Mouse (Mus musculus) thymus, adult 2 months (tissue): ENCODE results near the gene Neurod2. TPM values are rescaled to one million over a fixed set of nuclear protein-coding genes. Genes with fewer than 3 reads are reported as not detected.

Experiments used
- DNase-seq: peaks from one replicate; pipeline ENCODE4 v3.0.0; 2021
- H3K27ac ChIP-seq: fragments of 200-500 bp; 2 replicates; pipeline ENCODE4 v1.5.1; 2012; ENCODE audit warnings: low read length, control low read depth; ENCODE audit not compliant: control insufficient read depth, insufficient read depth
- H3K27me3 ChIP-seq: fragments of 200-500 bp; 2 replicates; pipeline ENCODE4 v1.6.1; 2012; ENCODE audit warnings: mild to moderate bottlenecking, low read length, moderate library complexity, mixed read lengths; ENCODE audit not compliant: control insufficient read depth, insufficient read depth
- H3K36me3 ChIP-seq: fragments of 200-500 bp; 2 replicates; pipeline ENCODE4 v1.6.1; 2012; ENCODE audit warnings: mild to moderate bottlenecking, low read length, moderate library complexity; ENCODE audit not compliant: control insufficient read depth, insufficient read depth
- H3K4me1 ChIP-seq: fragments of 200-500 bp; replicated peaks from 2 replicates; pipeline ENCODE4 v1.6.1; 2012; ENCODE audit warnings: low read length; ENCODE audit not compliant: control insufficient read depth, insufficient read depth
- H3K4me3 ChIP-seq: fragments of 200-500 bp; 2 replicates; pipeline ENCODE4 v1.5.1; 2012; ENCODE audit warnings: mild to moderate bottlenecking, low read length, control low read depth, moderate library complexity; ENCODE audit not compliant: control insufficient read depth, insufficient read depth
- CTCF ChIP-seq: fragments of 200-500 bp; IDR thresholded peaks from 2 replicates; pipeline ENCODE4 v1.5.1; 2012; ENCODE audit warnings: mild to moderate bottlenecking, control low read depth, low read length, moderate library complexity, borderline replicate concordance; ENCODE audit not compliant: control insufficient read depth, poor library complexity, insufficient read depth; ENCODE audit errors: extremely low read depth
- POLR2A ChIP-seq: fragments of 200-500 bp; IDR thresholded peaks from 2 replicates; pipeline ENCODE4 v1.6.1; 2012; ENCODE audit warnings: mild to moderate bottlenecking, low read length, control low read depth, moderate library complexity; ENCODE audit not compliant: control insufficient read depth, poor library complexity, insufficient read depth; ENCODE audit errors: extremely low read depth
- WGBS: fragments of 180-500 bp; shearing (Covaris S2); methylation state at CpG from one replicate; pipeline ENCODE4 v1.1.7; 2018; 5-methylcytosine and 5-hydroxymethylcytosine counted together
- polyA plus RNA-seq: library from polyadenylated mRNA; depleted of rRNA; stranded (reverse); fragments of >200 nt; gene quantifications from 2 replicates; pipeline ENCODE4 v1.2.3, GENCODE M21; 2012

Gene Neurod2
- polyA plus RNA-seq, 1 experiment = 0.12 TPM

GRCm38 (mm10) chr11:98327136-98328030, 2.1 kb downstream of the Neurod2 start:
- H3K27ac ChIP-seq = no peak overlapping the region
- no peak for TF ChIP-seq POLR2A
- H3K4me3 ChIP-seq = no peak overlapping the region
- H3K27me3 ChIP-seq = peaks cover 42% of the 10 kb centered on the region
- H3K4me1 ChIP-seq = no peaks in the 10 kb centered on the region; the same call in 1 of the 2 replicates
- 4% methylated on average over 97 of the region's 97 CpGs for WGBS
- H3K36me3 ChIP-seq = no peaks in the 10 kb centered on the region
- no peak for DNase-seq

GRCm38 (mm10) chr11:98326741-98327135, 2.7 kb downstream of the Neurod2 start:
- H3K4me3 ChIP-seq = no peak overlapping the region
- H3K36me3 ChIP-seq = no peaks in the 10 kb centered on the region
- no peak for DNase-seq
- 4% methylated on average over 19 of the region's 19 CpGs for WGBS
- peaks cover 44% of the 10 kb centered on the region for H3K27me3 ChIP-seq
- TF ChIP-seq POLR2A (no peak), CTCF (no peak)
- H3K27ac ChIP-seq = no peak overlapping the region
- no peaks in the 10 kb centered on the region; the same call in 1 of the 2 replicates for H3K4me1 ChIP-seq

GRCm38 (mm10) chr11:98325821-98326218, 3.6 kb downstream of the Neurod2 start:
- H3K27me3 ChIP-seq = peaks cover 51% of the 10 kb centered on the region
- 21% methylated on average over 22 of the region's 22 CpGs for WGBS

GRCm38 (mm10) chr11:98325191-98325820, 4.1 kb downstream of the Neurod2 start:
- DNase-seq = no peak
- TF ChIP-seq POLR2A = no peak
- no peak for TF ChIP-seq CTCF
- Histone ChIP-seq H3K4me1 (no peaks in the 10 kb centered on the region; the same call in 1 of the 2 replicates), H3K27me3 (peaks cover 47% of the 10 kb centered on the region), H3K36me3 (no peaks in the 10 kb centered on the region), H3K27ac (no peak overlapping the region), H3K4me3 (no peak overlapping the region)
- 11% methylated on average over 14 of the region's 14 CpGs for WGBS

More at GRCm38 (mm10) chr11:98325821-98326218, 3.6 kb downstream of the Neurod2 start:
- no peaks in the 10 kb centered on the region; the same call in 1 of the 2 replicates for H3K4me1 ChIP-seq
- no peak for DNase-seq
- no peaks in the 10 kb centered on the region for H3K36me3 ChIP-seq
- H3K27ac ChIP-seq = no peak overlapping the region
- TF ChIP-seq CTCF = no peak
- no peak for TF ChIP-seq POLR2A
- H3K4me3 ChIP-seq = no peak overlapping the region

- Histone ChIP-seq H3K27me3 (peaks cover 46% of the 10 kb centered on the region), H3K4me3 (no peak overlapping the region), H3K27ac (no peak overlapping the region), H3K4me1 (no peaks in the 10 kb centered on the region; the same call in 1 of the 2 replicates), H3K36me3 (no peaks in the 10 kb centered on the region)
- no peak for TF ChIP-seq CTCF
- TF ChIP-seq POLR2A = no peak
- WGBS = 5% methylated on average over 9 of the region's 9 CpGs
- no peak for DNase-seq
Measured at GRCm38 (mm10) chr11:98323933-98324332, 5.5 kb downstream of the Neurod2 start.

- Histone ChIP-seq H3K4me1 (no peaks in the 10 kb centered on the region; the same call in 1 of the 2 replicates), H3K36me3 (no peaks in the 10 kb centered on the region), H3K4me3 (no peak overlapping the region), H3K27me3 (peaks cover 44% of the 10 kb centered on the region), H3K27ac (no peak overlapping the region)
- DNase-seq = no peak
- no peak for TF ChIP-seq POLR2A
- TF ChIP-seq CTCF = no peak
- 12% methylated on average over 10 of the region's 10 CpGs for WGBS
Measured at GRCm38 (mm10) chr11:98323136-98323866, 6.1 kb downstream of the Neurod2 start.
